Mouse (Mus musculus) erythroblast, embryonic 14.5 days (primary cell): ENCODE measurements around the gene Dgkg. TPM values are rescaled to one million over a fixed set of nuclear protein-coding genes. Genes with fewer than 3 reads are reported as not detected.

Experiments used
- H3K27me3 ChIP-seq: 2 replicates; pipeline ENCODE4 v1.6.1; 2012; ENCODE audit warnings: inconsistent platforms; ENCODE audit not compliant: control insufficient read depth
- H3K36me3 ChIP-seq: 2 replicates; pipeline ENCODE4 v1.6.1; 2012; ENCODE audit warnings: mild to moderate bottlenecking, inconsistent platforms; ENCODE audit not compliant: control insufficient read depth
- H3K4me1 ChIP-seq: 2 replicates; pipeline ENCODE4 v1.6.1; 2012; ENCODE audit warnings: inconsistent platforms; ENCODE audit not compliant: control insufficient read depth
- H3K4me3 ChIP-seq: replicated peaks from 2 replicates; pipeline ENCODE3; 2012; ENCODE audit warnings: moderate library complexity, mild to moderate bottlenecking, inconsistent platforms
- H3K9me3 ChIP-seq: 2 replicates; pipeline ENCODE4 v1.6.1; 2012; ENCODE audit warnings: low read length, inconsistent platforms, mixed read lengths; ENCODE audit not compliant: control insufficient read depth
- GATA1 ChIP-seq: IDR thresholded peaks from 2 replicates; pipeline ENCODE4 v1.6.1; 2012; ENCODE audit warnings: low read length, inconsistent platforms, mixed read lengths
- TAL1 ChIP-seq: IDR thresholded peaks from 3 replicates; pipeline ENCODE4 v1.6.1; 2012; ENCODE audit warnings: low read length, inconsistent platforms, mixed read lengths
- polyA plus RNA-seq: library from polyadenylated mRNA; stranded (reverse); fragments of >175 nt; gene quantifications from 2 replicates; pipeline ENCODE4 v1.2.3, GENCODE M21; 2012

Gene Dgkg
- polyA plus RNA-seq, 1 experiment: not detected

GRCm38 (mm10) chr16:22608046-22608445, 49.0 kb downstream of the Dgkg start:
- H3K27me3 ChIP-seq: no peaks in the 10 kb centered on the region
- no peaks in the 10 kb centered on the region for H3K4me1 ChIP-seq
- no peaks in the 10 kb centered on the region for H3K9me3 ChIP-seq
- no peak for TF ChIP-seq GATA1
- no peak for TF ChIP-seq TAL1
- H3K4me3 ChIP-seq: no peak overlapping the region
- no peaks in the 10 kb centered on the region for H3K36me3 ChIP-seq

- Histone ChIP-seq H3K9me3 (no peaks in the 10 kb centered on the region), H3K4me3 (no peak overlapping the region), H3K4me1 (no peaks in the 10 kb centered on the region), H3K27me3 (no peaks in the 10 kb centered on the region), H3K36me3 (no peaks in the 10 kb centered on the region)
- TF ChIP-seq TAL1 (no peak), GATA1 (no peak)
Observed at GRCm38 (mm10) chr16:22606989-22607388, 50.0 kb downstream of the Dgkg start.

GRCm38 (mm10) chr16:22602399-22602798, 54.6 kb downstream of the Dgkg start:
- Histone ChIP-seq H3K4me3 (no peak overlapping the region), H3K4me1 (no peaks in the 10 kb centered on the region), H3K9me3 (no peaks in the 10 kb centered on the region), H3K27me3 (no peaks in the 10 kb centered on the region), H3K36me3 (no peaks in the 10 kb centered on the region)
- no peak for TF ChIP-seq TAL1
- no peak for TF ChIP-seq GATA1

GRCm38 (mm10) chr16:22601756-22602155, 55.3 kb downstream of the Dgkg start:
- no peak overlapping the region for H3K4me3 ChIP-seq
- H3K9me3 ChIP-seq: no peaks in the 10 kb centered on the region
- no peaks in the 10 kb centered on the region for H3K36me3 ChIP-seq
- TF ChIP-seq TAL1 (no peak), GATA1 (no peak)
- H3K27me3 ChIP-seq: no peaks in the 10 kb centered on the region
- no peaks in the 10 kb centered on the region for H3K4me1 ChIP-seq

GRCm38 (mm10) chr16:22600108-22600699, 56.8 kb downstream of the Dgkg start:
- H3K4me3 ChIP-seq: no peak overlapping the region
- no peak for TF ChIP-seq GATA1
- no peak for TF ChIP-seq TAL1
- H3K4me1 ChIP-seq: no peaks in the 10 kb centered on the region
- H3K9me3 ChIP-seq: no peaks in the 10 kb centered on the region
- H3K27me3 ChIP-seq: no peaks in the 10 kb centered on the region
- H3K36me3 ChIP-seq: no peaks in the 10 kb centered on the region

- Histone ChIP-seq H3K27me3 (no peaks in the 10 kb centered on the region), H3K9me3 (no peaks in the 10 kb centered on the region), H3K4me1 (no peaks in the 10 kb centered on the region), H3K4me3 (no peak overlapping the region), H3K36me3 (no peaks in the 10 kb centered on the region)
- no peak for TF ChIP-seq TAL1
- no peak for TF ChIP-seq GATA1
Observed at GRCm38 (mm10) chr16:22598741-22599140, 58.3 kb downstream of the Dgkg start.

- H3K4me3 ChIP-seq: no peak overlapping the region
- H3K36me3 ChIP-seq: no peaks in the 10 kb centered on the region
- no peaks in the 10 kb centered on the region for H3K4me1 ChIP-seq
- no peak for TF ChIP-seq TAL1
- no peaks in the 10 kb centered on the region for H3K9me3 ChIP-seq
- H3K27me3 ChIP-seq: no peaks in the 10 kb centered on the region
Observed at GRCm38 (mm10) chr16:22596394-22596793, 60.6 kb downstream of the Dgkg start.

- Histone ChIP-seq H3K27me3 (no peaks in the 10 kb centered on the region), H3K36me3 (no peaks in the 10 kb centered on the region), H3K4me3 (no peak overlapping the region), H3K9me3 (no peaks in the 10 kb centered on the region), H3K4me1 (no peaks in the 10 kb centered on the region)
- TF ChIP-seq GATA1 (no peak), TAL1 (no peak)
Observed at GRCm38 (mm10) chr16:22593907-22594306, 63.1 kb downstream of the Dgkg start.

GRCm38 (mm10) chr16:22589619-22590018, 67.4 kb downstream of the Dgkg start:
- no peak overlapping the region for H3K4me3 ChIP-seq
- no peak for TF ChIP-seq GATA1
- no peak for TF ChIP-seq TAL1
- no peaks in the 10 kb centered on the region for H3K9me3 ChIP-seq
- H3K27me3 ChIP-seq: no peaks in the 10 kb centered on the region
- no peaks in the 10 kb centered on the region for H3K4me1 ChIP-seq
- H3K36me3 ChIP-seq: no peaks in the 10 kb centered on the region
